Mouse (Mus musculus) liver, embryonic 14.5 days (tissue): ENCODE measurements around the gene Mta2.

Source experiments
- CTCF ChIP-seq: IDR thresholded peaks from 2 replicates; pipeline ENCODE4 v1.5.1; 2016; ENCODE audit warnings: antibody characterized with exemption, low read depth, control low read depth
- EP300 ChIP-seq: IDR thresholded peaks from 2 replicates; pipeline ENCODE4 v1.6.1; 2016; ENCODE audit warnings: antibody characterized with exemption, low read depth

- TF ChIP-seq CTCF (no peak), EP300 (no peak)
Measured at GRCm38 (mm10) chr19:8965771-8966170, 24.1 kb downstream of the Mta2 start.
